Mouse (Mus musculus) midbrain, embryonic 14.5 days (tissue): ENCODE measurements around the gene Gm20388. TPM values are rescaled to one million over a fixed set of nuclear protein-coding genes. Genes with fewer than 3 reads are reported as not detected.

Source experiments
- ATAC-seq: fragments of 200-750 bp; cut with Nextera tagmentation; 2 replicates; pipeline ENCODE4 v1.8.0; 2017; ENCODE audit warnings: moderate number of reproducible peaks, moderate library complexity; ENCODE audit not compliant: low FRiP score, low TSS enrichment
- DNase-seq: peaks from one replicate; pipeline ENCODE4 v3.0.0-alpha.2; 2015
- H3K27ac ChIP-seq: fragments of 300-500 bp; sonication (generic); replicated peaks from 2 replicates; pipeline ENCODE4 v1.5.1; 2014; ENCODE audit warnings: mild to moderate bottlenecking, low read depth, low read length, moderate library complexity
- H3K27me3 ChIP-seq: fragments of 300-500 bp; sonication (generic); 2 replicates; pipeline ENCODE4 v1.6.1; 2014; ENCODE audit warnings: low read length, control low read depth, mixed read lengths; ENCODE audit not compliant: control insufficient read depth, insufficient read depth
- H3K36me3 ChIP-seq: fragments of 300-500 bp; sonication (generic); 2 replicates; pipeline ENCODE4 v1.6.1; 2014; ENCODE audit warnings: low read length, control low read depth; ENCODE audit not compliant: control insufficient read depth, insufficient read depth
- H3K4me1 ChIP-seq: fragments of 300-500 bp; sonication (generic); 2 replicates; pipeline ENCODE4 v1.6.1; 2014; ENCODE audit warnings: mild to moderate bottlenecking, antibody characterized with exemption, low read length, control low read depth; ENCODE audit not compliant: control insufficient read depth, insufficient read depth
- H3K4me2 ChIP-seq: fragments of 300-500 bp; sonication (generic); 2 replicates; pipeline ENCODE4 v1.6.1; 2014; ENCODE audit warnings: mild to moderate bottlenecking, low read length, moderate library complexity
- H3K4me3 ChIP-seq: fragments of 300-500 bp; sonication (generic); replicated peaks from 2 replicates; pipeline ENCODE4 v1.5.1; 2014; ENCODE audit warnings: low read depth, low read length
- H3K9ac ChIP-seq: fragments of 300-500 bp; sonication (generic); replicated peaks from 2 replicates; pipeline ENCODE4 v1.6.1; 2014; ENCODE audit warnings: mild to moderate bottlenecking, low read length, moderate library complexity
- H3K9me3 ChIP-seq: fragments of 300-500 bp; sonication (generic); 2 replicates; pipeline ENCODE4 v1.6.1; 2016; ENCODE audit warnings: low read length, control low read depth, mixed read lengths; ENCODE audit not compliant: control insufficient read depth
- WGBS: fragments of 180-500 bp; shearing (Covaris S2); extraction: QIAGEN DNeasy Blood & Tissue Kit; methylation state at CpG from one replicate; pipeline ENCODE4 v1.1.7; 2014; 5-methylcytosine and 5-hydroxymethylcytosine counted together
- polyA plus RNA-seq: library from polyadenylated mRNA; unstranded; fragments of >200 nt; fragmentation: Nextera tagmentation; extraction: Ambion mirVana; gene quantifications from 2 replicates; pipeline ENCODE4 v1.2.1, GENCODE M21; 2014

Gene Gm20388
- polyA plus RNA-seq, 1 experiment from 2014 or later, result 4.1 TPM

- H3K4me1 ChIP-seq, result peaks cover 9% of the 10 kb centered on the region; the same call in 1 of the 2 replicates
- DNase-seq (peak; percentile 50), ATAC-seq (no peak)
- H3K27me3 ChIP-seq, result no peaks in the 10 kb centered on the region
- no peaks in the 10 kb centered on the region for H3K9me3 ChIP-seq
- H3K4me2 ChIP-seq, result no peak overlapping the region
- H3K27ac ChIP-seq, result no peak overlapping the region
- no peaks in the 10 kb centered on the region for H3K36me3 ChIP-seq
- H3K4me3 ChIP-seq, result no peak overlapping the region
- 72% methylated on average over 9 of the region's 9 CpGs for WGBS
- no peak overlapping the region for H3K9ac ChIP-seq
Measured at GRCm38 (mm10) chr8:121874031-121874430, 1963.4 kb downstream of the Gm20388 start.

- no peaks in the 10 kb centered on the region for H3K9me3 ChIP-seq
- H3K4me2 ChIP-seq, result no peak overlapping the region
- H3K4me1 ChIP-seq, result peaks cover 9% of the 10 kb centered on the region; the same call in 1 of the 2 replicates
- H3K36me3 ChIP-seq, result no peaks in the 10 kb centered on the region
- no peak for ATAC-seq
- no peak overlapping the region for H3K9ac ChIP-seq
- H3K27ac ChIP-seq, result no peak overlapping the region
- 76% methylated on average over 3 of the region's 3 CpGs for WGBS
- DNase-seq, result no peak
- H3K4me3 ChIP-seq, result no peak overlapping the region
- H3K27me3 ChIP-seq, result no peaks in the 10 kb centered on the region
Measured at GRCm38 (mm10) chr8:121875045-121875444, 1964.4 kb downstream of the Gm20388 start.

- 87% methylated on average over 9 of the region's 9 CpGs for WGBS
- Histone ChIP-seq H3K9ac (no peak overlapping the region), H3K4me3 (no peak overlapping the region), H3K36me3 (no peaks in the 10 kb centered on the region), H3K27me3 (no peaks in the 10 kb centered on the region), H3K9me3 (no peaks in the 10 kb centered on the region), H3K4me1 (peaks cover 9% of the 10 kb centered on the region; the same call in 1 of the 2 replicates), H3K27ac (no peak overlapping the region), H3K4me2 (no peak overlapping the region)
- DNase-seq (no peak), ATAC-seq (no peak)
Measured at GRCm38 (mm10) chr8:121875517-121875916, 1964.9 kb downstream of the Gm20388 start.

GRCm38 (mm10) chr8:121877212-121877611 lies 1966.6 kb downstream of the Gm20388 start:
- DNase-seq (no peak), ATAC-seq (no peak)
- no peak overlapping the region for H3K4me2 ChIP-seq
- H3K27ac ChIP-seq, result no peak overlapping the region
- 71% methylated on average over 5 of the region's 5 CpGs for WGBS
- H3K27me3 ChIP-seq, result no peaks in the 10 kb centered on the region
- H3K4me3 ChIP-seq, result no peak overlapping the region
- no peak overlapping the region for H3K9ac ChIP-seq
- H3K4me1 ChIP-seq, result peaks cover 5% of the 10 kb centered on the region; the same call in 1 of the 2 replicates
- H3K36me3 ChIP-seq, result peaks cover 7% of the 10 kb centered on the region; the same call in 1 of the 2 replicates
- H3K9me3 ChIP-seq, result no peaks in the 10 kb centered on the region

GRCm38 (mm10) chr8:121877828-121878480 lies 1967.3 kb downstream of the Gm20388 start:
- no peaks in the 10 kb centered on the region for H3K4me1 ChIP-seq
- no peak overlapping the region for H3K9ac ChIP-seq
- DNase-seq (no peak), ATAC-seq (no peak)
- H3K36me3 ChIP-seq, result peaks cover 13% of the 10 kb centered on the region; the same call in 1 of the 2 replicates
- H3K9me3 ChIP-seq, result no peaks in the 10 kb centered on the region
- no peaks in the 10 kb centered on the region for H3K27me3 ChIP-seq
- H3K4me2 ChIP-seq, result no peak overlapping the region
- WGBS, result 82% methylated on average over 7 of the region's 7 CpGs
- no peak overlapping the region for H3K4me3 ChIP-seq
- H3K27ac ChIP-seq, result no peak overlapping the region

GRCm38 (mm10) chr8:121879712-121880111 lies 1969.1 kb downstream of the Gm20388 start:
- DNase-seq, result no peak
- H3K9me3 ChIP-seq, result no peaks in the 10 kb centered on the region
- H3K27me3 ChIP-seq, result no peaks in the 10 kb centered on the region
- no peak overlapping the region for H3K4me2 ChIP-seq
- peaks cover 30% of the 10 kb centered on the region for H3K36me3 ChIP-seq
- ATAC-seq, result no peak
- H3K27ac ChIP-seq, result no peak overlapping the region
- 83% methylated on average over 3 of the region's 3 CpGs for WGBS
- no peak overlapping the region for H3K9ac ChIP-seq
- no peaks in the 10 kb centered on the region for H3K4me1 ChIP-seq
- no peak overlapping the region for H3K4me3 ChIP-seq

- DNase-seq, result no peak
- no peak overlapping the region for H3K4me2 ChIP-seq
- H3K9ac ChIP-seq, result no peak overlapping the region
- H3K4me1 ChIP-seq, result no peaks in the 10 kb centered on the region
- H3K4me3 ChIP-seq, result no peak overlapping the region
- WGBS, result 84% methylated on average over 1 of the region's 1 CpGs
- H3K36me3 ChIP-seq, result peaks cover 42% of the 10 kb centered on the region
- H3K9me3 ChIP-seq, result no peaks in the 10 kb centered on the region
- no peak overlapping the region for H3K27ac ChIP-seq
- ATAC-seq, result no peak
- no peaks in the 10 kb centered on the region for H3K27me3 ChIP-seq
Measured at GRCm38 (mm10) chr8:121880818-121881217, 1970.2 kb downstream of the Gm20388 start.

- no peaks in the 10 kb centered on the region for H3K9me3 ChIP-seq
- H3K27me3 ChIP-seq, result no peaks in the 10 kb centered on the region
- peaks cover 50% of the 10 kb centered on the region for H3K36me3 ChIP-seq
- no peak for DNase-seq
- no peaks in the 10 kb centered on the region for H3K4me1 ChIP-seq
- 94% methylated on average over 5 of the region's 5 CpGs for WGBS
- no peak overlapping the region for H3K4me3 ChIP-seq
- no peak overlapping the region for H3K9ac ChIP-seq
- ATAC-seq, result no peak
- H3K27ac ChIP-seq, result no peak overlapping the region
- no peak overlapping the region for H3K4me2 ChIP-seq
Measured at GRCm38 (mm10) chr8:121881921-121882320, 1971.3 kb downstream of the Gm20388 start.

- DNase-seq, result no peak
- H3K4me2 ChIP-seq, result no peak overlapping the region
- 85% methylated on average over 3 of the region's 3 CpGs for WGBS
- no peaks in the 10 kb centered on the region for H3K9me3 ChIP-seq
- no peak overlapping the region for H3K4me3 ChIP-seq
- no peaks in the 10 kb centered on the region for H3K4me1 ChIP-seq
- no peaks in the 10 kb centered on the region for H3K27me3 ChIP-seq
- no peak overlapping the region for H3K27ac ChIP-seq
- H3K36me3 ChIP-seq, result peaks cover 59% of the 10 kb centered on the region
- no peak for ATAC-seq
- H3K9ac ChIP-seq, result no peak overlapping the region
Measured at GRCm38 (mm10) chr8:121884181-121884580, 1973.5 kb downstream of the Gm20388 start.
